Mouse (Mus musculus): ENCODE results near the gene Ccdc124. TPM values are rescaled to one million over a fixed set of nuclear protein-coding genes. Genes with fewer than 3 reads are reported as not detected.

The Ccdc124 gene
- polyA plus RNA-seq, 1 experiment from 2014 or later, result 182 TPM

- WGBS, result 10% methylated on average over 25 of the region's 33 CpGs
- no peaks in the 10 kb centered on the region for H3K9me3 ChIP-seq (replicated peaks; ENCODE audit: control insufficient read depth, low read length)
- H3K27me3 ChIP-seq (replicated peaks; ENCODE audit: control insufficient read depth, insufficient read depth, low read length), result no peaks in the 10 kb centered on the region
- no peak overlapping the region for H3K27ac ChIP-seq (ENCODE audit: low read depth, low read length)
- peaks cover 9% of the 10 kb centered on the region; the same call in 1 of the 2 replicates for H3K4me1 ChIP-seq (ENCODE audit: control insufficient read depth, insufficient read depth, low read length)
- peak overlapping the region; percentile 71 for H3K9ac ChIP-seq (ENCODE audit: low read length)
- H3K36me3 ChIP-seq (ENCODE audit: control insufficient read depth, insufficient read depth, low read length), result peaks cover 12% of the 10 kb centered on the region; the same call in 1 of the 2 replicates
- H3K4me2 ChIP-seq (ENCODE audit: low read length), result peak overlapping the region; percentile 83
- peak; percentile 72 for DNase-seq (ENCODE audit: low spot score)
- peak overlapping the region; percentile 44 for H3K4me3 ChIP-seq (ENCODE audit: low read depth, low read length)
- ATAC-seq, result peak; percentile 85
These were observed 17.1 kb downstream of the Ccdc124 start for GRCm38 (mm10) chr8:70856541-70857197.

- Histone ChIP-seq H3K9ac (ENCODE audit: low read length) (no peak overlapping the region), H3K4me3 (ENCODE audit: low read depth, low read length) (peak overlapping the region; percentile 44; the same call in 1 of the 2 replicates), H3K4me1 (ENCODE audit: control insufficient read depth, insufficient read depth, low read length) (peaks cover 6% of the 10 kb centered on the region; the same call in 1 of the 2 replicates), H3K27me3 (replicated peaks; ENCODE audit: control insufficient read depth, insufficient read depth, low read length) (no peaks in the 10 kb centered on the region), H3K4me2 (ENCODE audit: low read length) (peak overlapping the region; percentile 83; the same call in 1 of the 2 replicates), H3K9me3 (replicated peaks; ENCODE audit: control insufficient read depth, low read length) (no peaks in the 10 kb centered on the region), H3K27ac (ENCODE audit: low read depth, low read length) (no peak overlapping the region), H3K36me3 (ENCODE audit: control insufficient read depth, insufficient read depth, low read length) (peaks cover 12% of the 10 kb centered on the region; the same call in 1 of the 2 replicates)
- 62% methylated on average over 5 of the region's 5 CpGs for WGBS
- ATAC-seq (no peak), DNase-seq (ENCODE audit: low spot score) (no peak)
These were observed 17.7 kb downstream of the Ccdc124 start for GRCm38 (mm10) chr8:70856028-70856427.

GRCm38 (mm10) chr8:70853863-70854262, 19.9 kb downstream of the Ccdc124 start:
- DNase-seq (ENCODE audit: low spot score), result no peak
- ATAC-seq, result no peak
- WGBS, result 88% methylated on average over 2 of the region's 2 CpGs

DNA sequence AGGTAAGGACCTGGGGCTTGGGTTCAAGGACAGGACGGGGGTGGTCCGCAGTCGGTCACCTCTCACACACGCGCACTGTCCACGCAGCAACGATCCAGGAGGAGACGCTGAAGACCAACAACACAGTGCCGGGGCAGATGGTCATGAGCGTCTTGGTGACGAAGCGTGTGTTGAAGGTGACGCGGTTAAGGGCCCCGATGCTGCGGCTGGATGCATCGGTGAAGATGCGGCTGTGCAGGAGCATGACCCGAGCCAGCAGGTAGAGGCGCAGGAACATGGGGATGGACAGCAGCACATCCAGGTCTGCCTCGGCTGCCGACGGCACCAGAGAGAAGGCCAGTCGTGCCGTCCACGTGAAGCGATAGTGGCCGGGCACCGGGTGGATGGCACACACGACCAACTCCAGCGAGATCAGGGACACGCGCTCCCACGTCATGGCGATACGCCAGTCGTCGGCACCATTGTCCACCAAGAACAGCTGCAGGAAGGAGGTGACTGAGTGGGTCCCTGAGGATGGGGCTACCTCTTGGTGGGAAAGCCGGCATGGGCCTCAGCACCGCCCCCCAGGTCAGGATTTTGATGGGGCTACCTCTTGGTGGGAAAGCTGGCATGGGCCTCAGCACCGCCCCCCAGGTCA, 21.0 kb downstream of the Ccdc124 start:
- H3K27ac ChIP-seq (ENCODE audit: low read depth, low read length), result no peak overlapping the region
- no peaks in the 10 kb centered on the region for H3K27me3 ChIP-seq (replicated peaks; ENCODE audit: control insufficient read depth, insufficient read depth, low read length)
- H3K4me1 ChIP-seq (ENCODE audit: control insufficient read depth, insufficient read depth, low read length), result peaks cover 6% of the 10 kb centered on the region; the same call in 1 of the 2 replicates
- H3K36me3 ChIP-seq (ENCODE audit: control insufficient read depth, insufficient read depth, low read length), result peaks cover 12% of the 10 kb centered on the region; the same call in 1 of the 2 replicates
- no peak overlapping the region for H3K4me3 ChIP-seq (ENCODE audit: low read depth, low read length)
- no peak overlapping the region for H3K4me2 ChIP-seq (ENCODE audit: low read length)
- no peak for DNase-seq (ENCODE audit: low spot score)
- 91% methylated on average over 41 of the region's 41 CpGs for WGBS
- no peaks in the 10 kb centered on the region for H3K9me3 ChIP-seq (replicated peaks; ENCODE audit: control insufficient read depth, low read length)
- ATAC-seq, result no peak
- no peak overlapping the region for H3K9ac ChIP-seq (ENCODE audit: low read length)

More at GRCm38 (mm10) chr8:70853863-70854262, 19.9 kb downstream of the Ccdc124 start:
- Histone ChIP-seq H3K4me2 (ENCODE audit: low read length) (no peak overlapping the region), H3K27ac (ENCODE audit: low read depth, low read length) (no peak overlapping the region), H3K36me3 (ENCODE audit: control insufficient read depth, insufficient read depth, low read length) (peaks cover 12% of the 10 kb centered on the region; the same call in 1 of the 2 replicates), H3K4me3 (ENCODE audit: low read depth, low read length) (no peak overlapping the region), H3K9me3 (replicated peaks; ENCODE audit: control insufficient read depth, low read length) (no peaks in the 10 kb centered on the region), H3K9ac (ENCODE audit: low read length) (no peak overlapping the region), H3K4me1 (ENCODE audit: control insufficient read depth, insufficient read depth, low read length) (peaks cover 6% of the 10 kb centered on the region; the same call in 1 of the 2 replicates), H3K27me3 (replicated peaks; ENCODE audit: control insufficient read depth, insufficient read depth, low read length) (no peaks in the 10 kb centered on the region)

DNA sequence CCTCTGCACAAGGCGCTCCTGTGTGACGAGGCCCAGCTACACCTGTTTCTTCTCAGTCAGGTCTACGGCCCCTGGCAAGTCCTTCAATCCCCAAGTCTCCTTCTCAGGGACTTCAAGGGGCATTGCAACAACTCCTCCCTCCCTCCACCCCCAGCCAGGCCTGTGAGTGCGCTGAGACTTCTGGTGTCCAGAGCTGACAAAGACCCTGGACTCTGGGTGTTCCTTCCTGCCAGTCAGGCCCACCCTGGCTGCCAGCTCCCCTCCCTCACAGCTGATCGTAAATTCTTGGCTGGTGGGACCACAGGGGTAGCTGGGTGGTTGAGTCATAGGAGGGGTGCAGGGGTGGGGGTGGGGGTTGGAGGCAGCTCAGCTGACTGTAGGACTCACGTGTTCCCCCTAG, 21.9 kb downstream of the Ccdc124 start:
- no peak overlapping the region for H3K9ac ChIP-seq (ENCODE audit: low read length)
- no peak overlapping the region for H3K4me3 ChIP-seq (ENCODE audit: low read depth, low read length)
- 61% methylated on average over 6 of the region's 6 CpGs for WGBS

DNA sequence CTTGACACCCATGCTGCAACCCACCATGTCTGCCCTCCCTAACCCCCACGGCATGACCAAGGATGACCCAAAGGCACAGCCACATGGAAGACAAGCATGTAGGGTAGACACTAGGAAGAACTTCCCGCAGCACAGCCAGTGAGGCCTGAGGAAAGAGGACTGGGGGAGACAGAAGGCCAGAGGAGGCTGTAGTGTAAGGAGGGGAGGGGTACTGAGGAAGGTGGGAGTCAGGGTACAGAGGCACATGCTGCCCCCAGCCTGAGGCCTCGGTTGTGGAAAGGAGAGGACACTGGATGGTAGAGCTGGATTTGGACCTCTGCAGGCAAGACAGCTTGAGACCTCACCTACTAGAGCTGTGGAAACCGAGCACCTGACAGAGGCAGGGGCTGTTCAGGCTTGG, 22.8 kb downstream of the Ccdc124 start:
- 85% methylated on average over 4 of the region's 4 CpGs for WGBS
- H3K9me3 ChIP-seq (replicated peaks; ENCODE audit: control insufficient read depth, low read length), result no peaks in the 10 kb centered on the region
- no peak for ATAC-seq
- H3K4me1 ChIP-seq (ENCODE audit: control insufficient read depth, insufficient read depth, low read length), result no peaks in the 10 kb centered on the region
- H3K27me3 ChIP-seq (replicated peaks; ENCODE audit: control insufficient read depth, insufficient read depth, low read length), result no peaks in the 10 kb centered on the region
- no peak overlapping the region for H3K4me2 ChIP-seq (ENCODE audit: low read length)
- H3K9ac ChIP-seq (ENCODE audit: low read length), result no peak overlapping the region
- H3K27ac ChIP-seq (ENCODE audit: low read depth, low read length), result no peak overlapping the region
- peaks cover 12% of the 10 kb centered on the region; the same call in 1 of the 2 replicates for H3K36me3 ChIP-seq (ENCODE audit: control insufficient read depth, insufficient read depth, low read length)
- no peak for DNase-seq (ENCODE audit: low spot score)
- H3K4me3 ChIP-seq (ENCODE audit: low read depth, low read length), result no peak overlapping the region

More for the DNA sequence above, 21.9 kb downstream of the Ccdc124 start:
- peaks cover 12% of the 10 kb centered on the region; the same call in 1 of the 2 replicates for H3K36me3 ChIP-seq (ENCODE audit: control insufficient read depth, insufficient read depth, low read length)
- H3K9me3 ChIP-seq (replicated peaks; ENCODE audit: control insufficient read depth, low read length), result no peaks in the 10 kb centered on the region
- no peaks in the 10 kb centered on the region for H3K27me3 ChIP-seq (replicated peaks; ENCODE audit: control insufficient read depth, insufficient read depth, low read length)
- H3K27ac ChIP-seq (ENCODE audit: low read depth, low read length), result no peak overlapping the region
- DNase-seq (ENCODE audit: low spot score) (no peak), ATAC-seq (no peak)
- H3K4me2 ChIP-seq (ENCODE audit: low read length), result no peak overlapping the region
- peaks cover 4% of the 10 kb centered on the region; the same call in 1 of the 2 replicates for H3K4me1 ChIP-seq (ENCODE audit: control insufficient read depth, insufficient read depth, low read length)

DNA sequence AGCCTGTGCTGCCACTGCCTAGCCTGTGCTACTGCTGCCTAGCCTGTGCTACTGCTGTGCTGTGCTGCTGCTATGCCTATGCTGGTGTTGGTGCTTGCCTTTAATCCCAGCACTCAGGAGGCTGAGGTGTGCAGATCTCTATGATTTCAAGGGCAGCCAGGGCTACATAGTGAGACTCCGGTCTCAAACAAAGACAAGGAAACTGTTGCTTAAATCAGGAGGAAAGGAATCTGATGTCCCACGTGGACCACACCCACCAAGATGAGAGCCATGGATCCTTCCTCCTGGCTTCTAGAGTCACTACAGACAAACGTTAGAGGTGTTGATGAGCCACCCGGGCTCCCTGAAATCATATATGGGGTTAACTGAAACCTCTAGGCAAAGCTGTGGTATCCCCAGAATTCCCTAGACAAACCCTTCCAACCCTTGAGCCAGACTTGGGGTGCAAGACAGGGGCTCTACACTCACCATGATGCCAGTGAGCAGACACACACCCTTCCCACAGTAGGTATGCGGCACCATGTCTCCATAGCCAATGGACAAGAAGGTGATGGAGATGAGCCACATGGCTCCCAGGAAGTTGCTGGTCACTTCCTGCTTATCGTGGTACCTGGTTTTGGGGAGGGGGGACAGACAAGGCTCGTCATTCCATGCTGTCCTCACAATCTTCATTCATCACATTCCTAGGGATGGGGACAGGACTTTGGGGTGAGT, 23.4 kb downstream of the Ccdc124 start:
- ATAC-seq (no peak), DNase-seq (ENCODE audit: low spot score) (no peak)
- Histone ChIP-seq H3K4me2 (ENCODE audit: low read length) (no peak overlapping the region), H3K9me3 (replicated peaks; ENCODE audit: control insufficient read depth, low read length) (no peaks in the 10 kb centered on the region), H3K9ac (ENCODE audit: low read length) (no peak overlapping the region), H3K27ac (ENCODE audit: low read depth, low read length) (no peak overlapping the region), H3K4me1 (ENCODE audit: control insufficient read depth, insufficient read depth, low read length) (no peaks in the 10 kb centered on the region), H3K4me3 (ENCODE audit: low read depth, low read length) (no peak overlapping the region), H3K27me3 (replicated peaks; ENCODE audit: control insufficient read depth, insufficient read depth, low read length) (no peaks in the 10 kb centered on the region), H3K36me3 (ENCODE audit: control insufficient read depth, insufficient read depth, low read length) (peaks cover 12% of the 10 kb centered on the region; the same call in 1 of the 2 replicates)
- WGBS, result 82% methylated on average over 7 of the region's 7 CpGs

DNA sequence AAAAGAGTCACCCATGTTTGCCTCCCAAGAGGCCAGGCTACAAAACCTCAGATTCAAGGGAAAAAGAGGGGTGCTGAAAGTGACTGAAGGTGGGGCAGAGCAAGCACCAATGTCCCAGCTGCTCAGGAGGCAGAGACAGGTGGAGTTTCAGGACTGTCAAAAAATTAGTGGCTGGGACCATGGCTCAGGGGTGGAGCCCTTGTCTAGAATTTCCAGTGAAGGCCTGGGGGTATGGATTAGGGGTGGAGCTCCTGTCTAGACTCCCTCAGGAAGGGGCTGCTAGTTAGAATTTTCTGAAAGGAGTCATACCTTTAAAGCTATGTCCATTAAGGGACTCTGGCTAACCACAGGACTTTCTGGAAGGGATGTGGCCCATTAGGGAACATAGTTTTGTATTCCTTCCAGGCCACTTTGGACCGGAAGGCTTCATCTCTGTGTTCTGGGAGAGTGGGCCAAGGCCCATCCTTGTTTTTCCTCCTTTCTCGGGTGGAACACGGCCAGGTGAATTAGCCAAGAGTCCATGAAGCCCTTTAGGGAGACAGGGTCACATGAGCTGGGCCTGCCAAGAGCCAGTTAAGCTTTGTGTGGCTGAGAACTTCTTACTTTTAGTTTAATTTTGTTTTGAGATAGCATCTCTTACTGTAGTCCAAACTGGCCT, 24.3 kb downstream of the Ccdc124 start:
- H3K36me3 ChIP-seq (ENCODE audit: control insufficient read depth, insufficient read depth, low read length), result peaks cover 5% of the 10 kb centered on the region; the same call in 1 of the 2 replicates
- H3K4me3 ChIP-seq (ENCODE audit: low read depth, low read length), result no peak overlapping the region
- WGBS, result 87% methylated on average over 3 of the region's 3 CpGs
- no peak overlapping the region for H3K27ac ChIP-seq (ENCODE audit: low read depth, low read length)
- no peaks in the 10 kb centered on the region for H3K4me1 ChIP-seq (ENCODE audit: control insufficient read depth, insufficient read depth, low read length)
- no peak overlapping the region for H3K9ac ChIP-seq (ENCODE audit: low read length)
- no peaks in the 10 kb centered on the region for H3K27me3 ChIP-seq (replicated peaks; ENCODE audit: control insufficient read depth, insufficient read depth, low read length)
- ATAC-seq (no peak), DNase-seq (ENCODE audit: low spot score) (no peak)
- H3K4me2 ChIP-seq (ENCODE audit: low read length), result no peak overlapping the region
- H3K9me3 ChIP-seq (replicated peaks; ENCODE audit: control insufficient read depth, low read length), result no peaks in the 10 kb centered on the region
